ENCODE assay signal across 19 mouse cellular contexts in the genomic region with DNA sequence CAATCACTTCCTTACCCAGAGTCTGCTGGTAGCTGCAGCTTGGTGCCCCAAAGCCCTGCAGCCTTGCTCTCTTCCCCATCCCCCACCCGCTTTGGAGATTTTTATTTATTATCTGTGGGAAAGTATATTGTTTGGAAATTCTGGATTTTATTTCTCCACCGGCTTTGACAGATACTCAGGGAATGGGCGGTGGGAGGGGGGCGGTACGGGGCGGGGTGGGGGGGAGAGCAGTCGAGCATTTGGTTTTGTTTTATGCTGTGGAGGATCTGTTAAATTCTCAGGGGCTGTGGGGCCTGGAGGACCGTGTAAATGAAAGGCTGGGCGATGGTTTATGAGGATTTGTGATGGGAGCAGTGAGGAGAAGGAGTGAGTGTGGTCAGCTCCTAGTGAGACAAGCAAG.
"Had no signal": no experiment of that assay in that cellular context is flagged by ENCODE, and none has a peak within 500 bp of the region (broad histone marks: within the 10 kb centered on the region; RNA-seq: fewer than 3 reads in every experiment).

No protein-coding gene starts in this region.

- H3K4me2 ChIP-seq: liver, embryonic 13.5 days; midbrain, embryonic 13.5 days; neural tube, embryonic 13.5 days; stomach, embryonic 15.5 days had no signal

- H3K36me3 ChIP-seq: liver, embryonic 13.5 days; midbrain, embryonic 10.5 days; midbrain, embryonic 13.5 days; neural tube, embryonic 13.5 days; stomach, embryonic 15.5 days had no signal

- ATAC-seq: intestine, postnatal 0 days; midbrain, embryonic 13.5 days; midbrain, embryonic 16.5 days had no signal

- H3K27me3 ChIP-seq: liver, embryonic 13.5 days; stomach, embryonic 15.5 days had no signal

- H3K9ac ChIP-seq: liver, embryonic 13.5 days; midbrain, embryonic 13.5 days; neural tube, embryonic 13.5 days; stomach, embryonic 15.5 days had no signal

- H3K4me3 ChIP-seq: layer of hippocampus, adult 2 months; liver, embryonic 13.5 days; megakaryocyte, embryonic 14.5 days; midbrain, embryonic 10.5 days; midbrain, embryonic 13.5 days; myocyte; neural tube, embryonic 13.5 days; stomach, embryonic 15.5 days had no signal

- H3K27ac ChIP-seq: kidney, postnatal 0 days; layer of hippocampus, adult 2 months; liver, embryonic 13.5 days; midbrain, embryonic 10.5 days; midbrain, embryonic 13.5 days; neural tube, embryonic 13.5 days; stomach, embryonic 15.5 days had no signal

- H3K9me3 ChIP-seq: liver, embryonic 13.5 days; midbrain, embryonic 13.5 days; neural tube, embryonic 13.5 days; stomach, embryonic 15.5 days had no signal

- H3K4me1 ChIP-seq: liver, embryonic 13.5 days; megakaryocyte, embryonic 14.5 days; midbrain, embryonic 10.5 days; midbrain, embryonic 13.5 days; neural tube, embryonic 13.5 days; stomach, embryonic 15.5 days had no signal

- DNase-seq: kidney, adult 2 months; kidney, postnatal 25 days; layer of hippocampus, adult 9-11 months; liver, embryonic 13.5 days; lung, postnatal 14 days; retina, postnatal 1 day; right cerebral cortex, postnatal 25 days; spleen, adult 18-20 months; thymus, postnatal 25 days had no signal
